Mouse (Mus musculus) left cerebral cortex, postnatal 14 days (tissue): ENCODE data around the gene Htra2. TPM values are rescaled to one million over a fixed set of nuclear protein-coding genes. Genes with fewer than 3 reads are reported as not detected.

Experiments used
- DNase-seq, 2 experiments: peaks; one replicate each; pipeline ENCODE4 v3.0.0; 2021 to 2022; ENCODE audit warnings: low spot score in 2 of 2, mixed read lengths in 1 of 2
- intact Hi-C: fragments of 180-260 bp; cut with DNase I; formaldehyde crosslinking; loops from one replicate; pipeline ENCODE4 v1.15.1; 2025
- microRNA-seq, 2 experiments: library from miRNA; unstranded; fragments of <30 nt; microRNA quantifications; one replicate each; pipeline ENCODE4 v1.2.0; 2022
- total RNA-seq, 2 experiments: library from RNA; stranded (reverse); gene quantifications; 2 replicates each; pipeline ENCODE4 v1.2.3; 2021

The Htra2 gene
- total RNA-seq, 2 experiments from 2014 or later, result 52.2 to 57.5 TPM

GRCm38 (mm10) chr6:83014482-83015466 is 40.3 kb downstream of the Htra2 start:
- intact Hi-C loops, result no loop called here
- no peak for DNase-seq

GRCm38 (mm10) chr6:83013444-83013843 is 41.6 kb downstream of the Htra2 start:
- intact Hi-C loops, result no loop called here
- no peak for DNase-seq

GRCm38 (mm10) chr6:83011756-83012155 is 43.3 kb downstream of the Htra2 start:
- no peak for DNase-seq
- intact Hi-C loops, result no loop called here

- intact Hi-C loops, result no loop called here
- DNase-seq, result no peak
Observed at GRCm38 (mm10) chr6:83011255-83011654, 43.8 kb downstream of the Htra2 start.

- intact Hi-C loops, result no loop called here
- DNase-seq, result no peak
Observed at GRCm38 (mm10) chr6:83010010-83010409, 45.1 kb downstream of the Htra2 start.

- intact Hi-C loops, result no loop called here
- no peak for DNase-seq
Observed at GRCm38 (mm10) chr6:83008659-83009058, 46.4 kb downstream of the Htra2 start.

GRCm38 (mm10) chr6:83006114-83006513 is 49.0 kb downstream of the Htra2 start:
- intact Hi-C loops, result no loop called here
- DNase-seq, result no peak

GRCm38 (mm10) chr6:83005444-83006011 is 49.5 kb downstream of the Htra2 start:
- no peak for DNase-seq
- intact Hi-C loops, result no loop called here

- intact Hi-C loops, result no loop called here
- DNase-seq, result peak; percentile 22 to 39
Observed at GRCm38 (mm10) chr6:83004872-83005271, 50.2 kb downstream of the Htra2 start.

GRCm38 (mm10) chr6:83004309-83004708 is 50.8 kb downstream of the Htra2 start:
- intact Hi-C loops, result no loop called here
- DNase-seq, result no peak

GRCm38 (mm10) chr6:83003850-83004249 is 51.2 kb downstream of the Htra2 start:
- DNase-seq, result no peak
- intact Hi-C loops, result no loop called here

GRCm38 (mm10) chr6:83003082-83003481 is 52.0 kb downstream of the Htra2 start:
- no peak for DNase-seq
- intact Hi-C loops, result no loop called here

Small RNA genes lying within 50 kb of the gene (microRNA-seq; reads per million reads assigned to microRNA genes)
- 0 reads per million in 2 experiments for gene Mir3470a
- gene Mir7040, result 0 to 0.53 reads per million in 2 experiments

Other genes with a start within 250 kb of the Htra2 start
- 10 to 100 TPM; 44.5 to 45.6 TPM for gene Sema4f, start 115.5 kb downstream of the Htra2 start, total RNA-seq
- gene M1ap, start 108.4 kb downstream of the Htra2 start, total RNA-seq, result under 1 TPM in 1 of 2 experiments, not detected in 1; 0.23 TPM
- gene Dok1, start 21.8 kb downstream of the Htra2 start, total RNA-seq, result 1 to 10 TPM; 1.5 to 2.3 TPM
- gene Loxl3, start 21.1 kb downstream of the Htra2 start, total RNA-seq, result 1 to 10 TPM; 3.0 to 3.3 TPM
- 100 to 1,000 TPM; 104 to 113 TPM for gene Aup1, start 752 bp downstream of the Htra2 start, total RNA-seq
- under 1 TPM; 0.44 to 0.79 TPM for gene Dqx1, start 2.6 kb upstream of the Htra2 start, total RNA-seq
- not detected for gene Tlx2, start 15.0 kb upstream of the Htra2 start, total RNA-seq
- 10 to 100 TPM; 21.9 to 24.3 TPM for gene Pcgf1, start 22.6 kb upstream of the Htra2 start, total RNA-seq
- gene Lbx2, start 31.1 kb upstream of the Htra2 start, total RNA-seq, result under 1 TPM in 1 of 2 experiments, not detected in 1; 0.46 TPM
- gene Ccdc142, start 46.3 kb upstream of the Htra2 start, total RNA-seq, result 1 to 10 TPM; 3.5 to 4.9 TPM
- 1 to 10 TPM; 4.1 to 5.5 TPM for gene Gm42688, start 46.3 kb upstream of the Htra2 start, total RNA-seq
- 10 to 100 TPM; 61.7 to 64.8 TPM for gene Mrpl53, start 53.8 kb upstream of the Htra2 start, total RNA-seq
- 10 to 100 TPM; 24.4 to 27.3 TPM for gene Mogs, start 60.2 kb upstream of the Htra2 start, total RNA-seq
- gene Wbp1, start 66.3 kb upstream of the Htra2 start, total RNA-seq, result 10 to 100 TPM; 44.2 to 53.8 TPM
- 10 to 100 TPM; 15.1 to 18.8 TPM for gene Ino80b, start 70.2 kb upstream of the Htra2 start, total RNA-seq
- gene Rtkn, start 80.2 kb upstream of the Htra2 start, total RNA-seq, result 10 to 100 TPM; 55.2 to 62.4 TPM
- gene Wdr54, start 101.1 kb upstream of the Htra2 start, total RNA-seq, result 10 to 100 TPM; 29.0 to 31.6 TPM
- gene 1700003E16Rik, start 101.1 kb upstream of the Htra2 start, total RNA-seq, result 10 to 100 TPM; 31.4 to 32.5 TPM
- gene Dctn1, start 110.6 kb upstream of the Htra2 start, total RNA-seq, result 100 to 1,000 TPM; 341 to 348 TPM
- 1 to 10 TPM; 1.1 TPM for gene Slc4a5, start 164.6 kb upstream of the Htra2 start, total RNA-seq